Mouse (Mus musculus) liver, embryonic 18 days (tissue): ENCODE measurements around the gene Tars. TPM values are rescaled to one million over a fixed set of nuclear protein-coding genes. Genes with fewer than 3 reads are reported as not detected.

Experiments used
- polyA plus RNA-seq: library from polyadenylated mRNA; depleted of rRNA; stranded (reverse); fragments of >200 nt; gene quantifications from 2 replicates; pipeline ENCODE4 v1.2.3, GENCODE M21; 2012; rRNA removed

Tars gene
- polyA plus RNA-seq: 34.1 and 37.0 TPM in 2 replicates

GRCm38 (mm10) chr15:11399356-11400067 is at the start of gene Tars:
Gene Tars, minus strand, starts transcription at chr15:11399665.

